Mouse (Mus musculus): ENCODE measurements at regions not wholly inside any gene's neighbourhood (a gene's known extent, or its start where the extent isn't known, plus 50 kb on each side); places are given as distances from the start of the nearest gene placed in this dataset.
"Not testable (repeated sequence)": the region's sequence is repeated elsewhere in the genome, so short reads cannot be mapped to it uniquely, and the experiment has no call there.

DNA sequence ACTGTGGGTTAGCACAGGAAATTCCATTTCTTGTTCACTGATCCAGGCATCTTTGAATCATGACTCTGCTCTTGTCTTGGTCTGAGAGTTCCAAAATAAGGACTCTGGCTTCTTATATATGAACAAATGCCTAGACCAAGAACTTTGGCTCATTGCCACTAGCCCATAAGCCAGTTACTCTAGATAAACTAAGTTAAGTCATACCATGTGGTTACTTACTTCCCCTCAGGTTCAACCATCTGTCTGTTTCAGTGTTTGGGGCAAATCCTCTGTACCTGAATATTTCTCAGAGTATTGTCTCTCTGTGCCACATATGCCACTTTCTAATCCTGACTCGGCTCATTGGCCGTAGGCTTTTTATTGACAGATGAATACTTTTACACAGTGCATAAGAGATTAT is 454.7 kb upstream of the Tbl1xr1 start:
- no peak for DNase-seq (ENCODE audit: low spot score)

DNA sequence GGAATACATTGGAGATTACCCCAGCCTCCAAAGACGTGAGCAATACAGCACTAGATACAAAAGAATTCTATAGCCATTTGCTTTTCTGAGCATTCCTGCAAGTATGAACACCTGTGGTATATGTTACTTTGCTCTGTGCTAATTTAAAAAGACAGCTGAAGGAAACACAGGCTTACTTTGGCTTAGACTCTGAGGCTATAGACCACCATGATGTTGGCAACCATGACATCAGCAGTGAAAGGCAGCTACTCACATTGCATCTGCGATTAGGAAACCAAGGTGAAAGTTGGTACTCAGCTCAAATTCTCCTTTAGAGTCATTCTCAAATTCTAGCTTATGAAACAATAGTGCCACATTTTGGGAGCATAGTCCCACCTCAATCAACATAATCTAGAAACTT is 451.4 kb upstream of the Tbl1xr1 start:
- no peak for DNase-seq (ENCODE audit: low spot score)

DNA sequence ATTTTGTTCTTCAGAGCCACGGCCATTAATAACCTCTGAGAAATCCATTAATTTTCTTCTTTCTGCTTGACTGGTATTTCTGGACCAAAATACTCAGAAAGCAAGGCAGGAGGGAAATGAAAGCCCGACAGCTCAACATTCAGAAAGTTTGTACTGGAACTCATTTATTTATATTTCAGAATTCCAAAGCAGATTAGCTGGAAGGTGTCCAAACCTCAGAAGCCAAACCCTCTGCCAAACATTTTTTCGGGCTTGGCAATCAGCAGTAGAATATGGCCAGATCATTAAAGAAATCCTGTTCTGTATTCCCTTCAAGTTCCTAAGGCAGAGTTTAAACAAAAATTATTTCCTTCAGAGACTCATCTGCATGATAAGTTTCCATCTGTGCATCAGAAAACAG is 450.4 kb upstream of the Tbl1xr1 start:
- peak; percentile 74 for DNase-seq (ENCODE audit: low spot score)

DNA sequence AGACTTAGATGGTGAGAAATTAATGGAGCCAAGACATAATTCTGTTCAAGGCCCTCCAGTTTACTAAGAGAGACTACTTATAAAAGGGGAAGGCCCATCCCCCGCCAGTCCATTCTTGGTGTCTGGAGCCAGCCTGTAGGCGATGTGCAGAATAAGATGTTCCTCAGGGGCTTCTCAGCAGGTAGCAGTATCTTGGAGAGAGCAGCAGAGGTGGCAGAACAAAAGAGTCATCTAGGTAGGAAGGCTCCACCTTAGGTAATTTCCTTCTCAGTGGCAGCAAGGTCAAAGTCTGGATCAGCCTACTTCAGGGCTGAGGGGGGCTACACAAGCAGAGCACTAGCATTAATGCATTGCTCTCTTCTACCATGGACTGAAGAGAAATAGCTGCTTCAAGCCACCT is 449.4 kb upstream of the Tbl1xr1 start:
- not testable (repeated sequence) for DNase-seq (ENCODE audit: low spot score)

DNA sequence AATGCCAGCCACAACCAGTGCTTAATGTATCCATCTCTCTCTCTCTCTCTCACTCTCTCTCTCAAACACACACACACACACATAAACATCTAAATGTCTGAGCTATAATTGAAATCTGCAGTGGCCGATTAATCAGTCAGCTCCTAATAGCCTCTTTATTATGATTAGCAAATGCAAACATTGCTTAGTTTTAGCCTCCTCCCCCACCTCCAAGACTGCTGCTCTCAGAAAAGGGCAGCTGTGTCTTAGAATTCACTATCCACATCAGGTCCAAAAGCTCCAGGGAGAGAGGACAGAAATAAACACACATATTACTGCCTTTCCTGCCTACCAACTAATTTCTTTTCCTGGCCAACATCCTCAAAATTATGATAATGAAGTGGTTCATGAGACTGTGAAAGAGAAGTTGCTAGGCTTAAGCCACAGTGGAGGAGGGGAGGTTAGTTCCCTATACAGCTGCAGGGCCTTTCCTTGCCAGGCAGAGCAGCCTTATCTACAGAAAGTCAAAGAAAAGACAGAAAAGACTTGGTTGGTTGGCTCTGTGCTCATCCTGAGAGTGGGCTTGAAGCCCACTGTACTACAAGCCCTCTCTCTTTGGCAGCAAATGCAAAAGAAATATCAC is 442.7 kb upstream of the Tbl1xr1 start:
- DNase-seq (ENCODE audit: low spot score), result peak; percentile 29

DNA sequence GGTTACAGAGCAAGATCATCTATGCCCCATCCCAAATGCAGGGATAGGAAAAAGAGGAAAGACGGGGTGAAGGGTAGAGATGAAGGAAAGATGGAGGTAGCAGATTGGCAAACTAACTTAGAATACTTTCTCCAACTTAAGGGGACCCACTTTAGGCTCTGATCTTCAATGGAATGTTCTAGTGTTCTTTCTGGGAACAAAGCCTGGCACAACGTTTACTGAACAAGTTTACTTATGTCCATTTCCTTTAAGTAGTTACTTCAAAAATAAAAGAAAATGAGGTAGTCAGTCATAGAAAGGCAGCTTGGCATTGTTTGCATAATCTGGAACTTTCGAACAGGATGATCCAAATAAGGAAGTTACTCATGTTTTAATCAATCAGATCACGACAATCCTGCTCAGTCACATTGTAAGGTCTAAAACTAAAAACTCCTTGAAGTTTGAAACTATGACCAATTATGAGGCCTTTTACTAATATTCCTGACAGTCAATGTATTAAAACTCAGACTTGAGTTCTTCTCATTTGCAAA is 441.7 kb upstream of the Tbl1xr1 start:
- no peak for DNase-seq (ENCODE audit: low spot score)

DNA sequence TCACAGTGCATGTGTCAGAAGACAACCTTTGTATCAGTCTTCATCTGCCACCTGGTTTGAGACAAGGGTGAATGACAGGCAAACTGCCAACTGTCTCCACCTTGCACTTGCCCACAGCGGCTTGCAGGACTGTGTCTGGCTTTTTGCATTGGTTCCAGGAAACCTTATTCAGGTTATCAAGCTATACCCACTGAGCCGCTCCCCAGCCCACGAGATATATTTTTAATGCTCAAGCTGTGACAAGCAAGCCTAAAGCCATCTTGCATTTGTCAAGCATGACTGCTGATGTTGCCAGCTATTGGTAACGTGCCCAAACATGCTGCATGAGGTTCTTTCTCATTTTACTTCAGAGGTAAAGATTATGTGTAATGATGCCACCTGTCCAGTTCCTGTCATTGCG is 437.6 kb upstream of the Tbl1xr1 start:
- DNase-seq (ENCODE audit: low spot score), result no peak

DNA sequence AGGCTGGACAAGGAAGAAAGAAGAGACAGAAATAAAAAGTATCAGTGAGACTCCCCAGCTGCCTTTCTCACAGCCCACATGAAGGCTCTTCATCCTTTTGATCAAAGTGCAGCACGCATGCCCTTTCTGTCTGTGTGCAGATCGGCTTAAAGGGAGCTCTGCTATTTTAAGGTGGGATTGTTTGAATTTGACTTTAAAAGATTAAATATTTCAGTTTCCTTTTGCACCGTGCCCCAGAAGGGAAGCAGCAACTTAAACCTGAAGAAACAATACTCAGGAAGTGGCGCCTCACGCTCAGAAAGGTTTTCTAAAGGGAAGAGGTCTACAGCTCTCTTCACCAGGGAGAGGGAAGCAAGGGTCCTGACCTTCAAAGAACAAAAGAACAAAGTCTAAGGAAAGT is 436.9 kb upstream of the Tbl1xr1 start:
- no peak for DNase-seq (ENCODE audit: low spot score)

DNA sequence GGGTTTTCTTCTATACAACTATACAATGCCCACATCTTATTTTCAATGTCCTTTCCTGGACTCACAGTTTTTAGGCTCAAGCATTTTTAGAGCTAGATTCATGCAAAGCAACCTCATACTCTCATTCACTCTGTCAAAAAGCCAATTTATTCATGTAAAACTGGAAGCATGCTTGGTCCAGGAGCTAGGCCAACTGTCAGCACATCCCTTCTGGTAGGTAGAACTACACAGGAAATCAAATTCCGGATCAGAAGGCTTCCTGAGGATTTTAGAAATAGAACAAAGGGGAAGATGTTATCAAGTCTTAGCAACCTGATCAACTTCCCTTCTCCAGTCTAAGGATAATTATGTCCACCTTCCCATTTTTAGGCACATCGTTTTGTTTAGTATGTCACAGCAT is 432.4 kb upstream of the Tbl1xr1 start:
- peak; percentile 57 for DNase-seq (ENCODE audit: low spot score)

DNA sequence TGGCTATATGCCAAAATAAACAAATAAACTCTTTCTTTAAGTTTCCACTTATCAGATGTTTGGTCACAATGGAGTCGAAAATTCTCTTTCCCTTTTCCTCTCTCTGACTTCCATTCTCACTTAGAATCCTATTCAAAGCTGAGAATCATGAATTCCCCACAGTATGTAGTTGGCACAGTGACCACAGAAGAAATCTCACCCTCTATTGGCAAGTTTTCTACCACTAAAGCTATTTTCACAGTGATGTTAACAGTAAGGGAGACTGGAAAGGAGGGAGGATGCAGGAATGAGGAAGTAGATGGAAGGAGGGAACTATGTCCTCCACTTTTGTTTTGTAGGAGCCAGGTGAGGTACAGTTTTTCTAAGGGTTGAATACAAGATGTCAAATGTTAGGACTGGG is 431.2 kb upstream of the Tbl1xr1 start:
- no peak for DNase-seq (ENCODE audit: low spot score)

DNA sequence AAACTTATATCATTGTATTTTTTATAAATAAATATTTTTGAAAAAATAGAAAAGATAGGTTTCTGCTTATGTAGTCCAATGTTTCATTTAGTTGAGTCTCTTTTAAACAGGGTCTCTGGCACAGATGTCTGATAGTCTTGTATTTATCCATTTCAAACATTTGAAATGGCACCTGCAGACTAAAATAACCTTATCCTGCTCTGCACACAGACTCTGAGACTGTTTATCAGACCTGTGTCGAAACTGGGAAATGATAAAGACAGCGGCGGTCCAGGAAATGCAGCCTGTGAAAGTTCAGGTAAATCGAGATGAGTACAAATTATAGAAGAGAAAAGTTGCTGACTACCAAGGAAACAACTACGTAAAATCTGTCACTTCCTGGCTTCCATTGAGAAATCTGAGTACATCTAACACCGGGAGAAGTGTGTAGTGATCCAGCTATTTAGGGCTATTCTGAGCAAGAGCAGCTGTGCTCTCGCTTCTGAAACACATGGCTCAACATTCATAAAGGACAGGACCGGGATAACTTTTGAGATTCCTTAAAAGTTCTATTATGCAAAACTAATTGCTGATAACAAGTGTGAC is 426.5 kb upstream of the Tbl1xr1 start:
- no peak for DNase-seq (ENCODE audit: low spot score)

DNA sequence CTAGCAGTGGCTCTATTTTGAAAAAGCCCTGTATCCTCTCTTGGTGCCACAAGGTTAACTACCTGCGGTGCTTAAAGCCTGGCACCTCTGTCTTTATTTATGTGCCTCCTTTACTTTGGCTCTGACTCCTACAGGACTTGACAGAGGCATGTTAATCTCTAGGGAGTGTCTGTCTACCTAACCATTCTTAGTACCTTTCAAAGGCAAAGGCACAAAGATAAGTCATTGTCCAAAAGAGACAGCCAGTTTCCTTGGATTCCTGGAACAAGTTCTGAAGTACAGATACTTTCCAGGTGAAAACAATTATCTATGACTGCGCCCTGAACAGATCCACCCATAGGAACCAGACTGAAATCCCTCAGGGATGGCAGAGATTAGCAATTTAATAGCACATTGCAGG is 421.2 kb upstream of the Tbl1xr1 start:
- DNase-seq (ENCODE audit: low spot score), result no peak

DNA sequence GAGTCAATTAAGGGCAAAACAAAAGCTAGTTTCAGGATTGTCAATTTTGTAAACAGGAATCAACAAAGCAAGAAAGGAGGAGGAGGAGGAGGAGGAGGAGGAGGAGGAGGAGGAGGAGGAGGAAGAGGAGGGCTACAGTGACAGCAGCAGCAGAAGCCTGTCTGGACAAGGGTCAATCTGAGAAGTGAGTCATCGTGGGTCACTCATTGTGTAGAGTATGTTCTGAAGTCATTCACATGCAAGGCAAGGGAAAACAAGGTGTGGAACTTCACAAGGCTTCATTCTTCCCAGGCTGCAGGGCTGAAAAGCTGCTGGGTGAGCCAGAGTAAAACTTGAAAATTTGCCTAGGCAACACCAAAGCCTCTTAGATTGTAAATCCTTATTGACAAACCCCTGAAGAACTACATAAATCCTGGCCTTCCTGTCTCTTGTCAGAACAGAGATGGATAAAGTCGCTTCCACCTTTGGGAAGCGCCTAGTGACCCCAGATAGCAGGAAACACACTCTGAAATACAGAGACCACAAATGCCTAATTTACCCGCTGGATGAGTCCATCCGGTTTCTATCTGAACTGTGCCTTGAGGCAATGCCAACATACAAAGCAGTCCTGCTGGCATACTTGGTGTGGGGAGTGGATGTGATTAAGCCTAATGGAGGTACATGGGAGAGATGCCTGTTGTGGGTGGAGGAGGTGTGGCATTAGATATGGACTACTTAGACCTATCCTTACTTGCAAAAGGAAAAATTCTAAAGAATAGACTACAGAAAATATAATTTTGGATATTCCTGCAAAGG is 408.9 kb upstream of the Tbl1xr1 start:
- no peak for DNase-seq (ENCODE audit: low spot score)

DNA sequence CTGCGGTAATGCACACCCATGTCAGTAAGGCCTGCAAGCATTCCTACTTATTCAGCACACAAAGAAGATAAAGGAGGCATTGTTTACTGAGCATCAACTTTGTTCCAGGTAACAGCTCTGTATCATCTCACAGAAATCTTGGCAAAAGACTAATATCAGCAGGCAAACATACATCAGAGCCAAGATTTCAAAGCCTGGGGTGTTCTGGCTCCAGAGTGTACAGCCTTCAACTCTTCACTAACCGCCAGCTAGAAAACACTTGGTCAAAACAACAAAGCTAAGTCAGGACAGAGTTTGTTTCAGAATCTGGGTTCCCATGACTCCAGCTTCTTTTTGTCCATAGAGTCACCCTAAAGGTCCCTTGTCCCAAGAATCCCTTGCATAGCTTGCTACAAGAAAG is 404.6 kb upstream of the Tbl1xr1 start:
- no peak for DNase-seq (ENCODE audit: low spot score)

DNA sequence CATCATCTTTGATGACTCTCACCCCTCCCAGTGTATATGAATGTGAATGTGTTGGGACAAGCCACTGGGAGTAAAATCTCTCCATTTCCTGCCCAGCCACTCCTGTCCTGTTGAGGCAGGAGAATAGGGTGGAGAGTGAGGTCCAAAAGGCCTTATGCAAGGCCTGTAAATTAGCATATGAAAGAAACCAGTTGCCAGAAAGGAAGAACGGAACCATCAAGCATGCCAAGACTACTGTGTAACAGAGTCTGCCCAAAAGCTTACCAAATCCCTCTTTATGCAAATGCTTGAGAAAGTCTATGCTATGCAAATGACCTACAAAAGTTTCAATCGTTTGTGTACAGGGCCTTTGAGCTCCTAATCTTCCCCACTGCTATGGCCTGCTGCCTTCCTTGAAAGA is 404.0 kb upstream of the Tbl1xr1 start:
- no peak for DNase-seq (ENCODE audit: low spot score)

DNA sequence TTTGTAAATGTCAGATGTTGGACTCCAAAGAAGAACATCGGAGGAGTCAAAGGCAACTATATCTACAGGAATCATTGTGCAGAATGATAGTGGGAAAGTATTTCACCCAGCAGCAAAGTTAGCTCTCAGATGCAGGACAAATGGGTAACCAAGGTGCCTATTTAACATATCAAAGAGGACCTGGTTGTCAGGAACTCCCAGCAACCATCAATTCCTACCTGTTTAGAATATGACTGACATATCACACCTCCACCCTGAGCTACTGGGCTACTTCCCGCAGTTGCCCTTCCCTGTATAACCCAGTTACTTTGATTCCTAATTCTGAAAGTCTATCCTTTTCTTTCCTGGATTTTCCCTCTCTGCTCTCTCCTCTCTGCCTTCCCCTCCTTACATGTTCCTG is 403.0 kb upstream of the Tbl1xr1 start:
- DNase-seq (ENCODE audit: low spot score), result no peak

DNA sequence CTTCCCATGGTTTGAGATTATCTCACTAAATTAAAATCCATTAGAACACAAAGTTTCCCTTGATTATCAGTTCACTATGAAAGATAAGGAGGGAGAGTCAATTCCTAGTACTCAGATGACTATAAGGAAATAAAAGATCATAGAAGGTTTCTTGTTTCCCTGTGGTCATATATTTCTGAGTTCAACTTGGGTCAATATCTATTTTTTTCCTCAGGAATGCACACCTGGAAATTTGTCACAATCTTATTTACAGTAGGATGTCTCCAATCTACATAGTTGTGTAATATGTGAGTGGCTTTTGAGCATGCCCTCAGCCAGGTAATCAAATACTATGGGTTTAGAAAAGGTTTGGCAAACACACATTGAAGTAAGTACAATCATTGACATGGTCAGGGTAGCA is 398.2 kb upstream of the Tbl1xr1 start:
- DNase-seq (ENCODE audit: low spot score), result no peak

DNA sequence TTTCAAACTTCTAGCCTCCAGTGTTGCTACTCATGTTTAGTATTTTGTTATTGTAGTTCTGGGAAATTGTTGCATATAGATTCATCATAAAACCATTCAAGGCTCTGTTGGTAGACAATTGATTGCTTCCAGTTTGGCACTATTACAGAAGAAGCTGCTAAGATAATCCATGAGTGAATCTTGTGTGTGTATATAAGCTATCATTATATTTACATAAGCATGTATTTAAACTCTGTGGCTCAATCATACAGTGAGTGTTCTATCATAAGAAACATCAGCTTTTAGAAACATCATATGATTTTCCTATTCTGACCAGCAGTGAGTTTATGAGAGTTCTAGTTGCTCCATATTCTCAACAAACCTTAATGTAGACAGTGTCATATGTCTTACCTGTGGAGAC is 397.7 kb upstream of the Tbl1xr1 start:
- no peak for DNase-seq (ENCODE audit: low spot score)

DNA sequence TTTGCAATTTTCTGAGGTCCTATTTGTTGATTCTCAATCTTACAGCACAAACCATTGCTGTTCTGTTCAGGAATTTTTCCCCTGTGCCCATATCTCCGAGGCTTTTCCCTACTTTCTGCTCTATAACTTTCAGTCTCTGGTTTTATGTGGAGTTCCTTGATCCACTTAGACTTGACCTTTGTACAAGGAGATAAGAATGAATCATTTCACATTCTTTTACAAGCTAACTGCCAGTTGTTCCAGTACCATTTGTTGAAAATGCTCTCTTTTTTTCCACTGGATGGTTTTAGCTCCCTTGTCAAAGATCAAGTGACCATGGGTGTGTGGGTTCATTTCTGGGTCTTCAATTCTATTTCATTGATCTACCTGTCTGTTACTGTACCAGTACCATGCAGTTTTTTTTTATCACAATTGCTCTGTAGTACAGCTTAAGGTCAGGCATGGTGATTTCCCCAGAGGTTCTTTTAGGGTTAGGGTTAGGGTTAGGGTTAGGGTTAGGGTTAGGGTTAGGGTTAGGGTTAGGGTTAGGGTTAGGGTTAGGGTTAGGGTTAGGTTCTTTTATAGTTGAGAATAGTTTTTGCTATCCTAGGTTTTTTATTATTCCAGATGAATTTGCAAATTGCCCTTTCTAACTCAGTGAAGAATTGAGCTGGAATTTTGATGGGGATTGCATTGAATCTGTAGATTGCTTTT is 378.3 kb upstream of the Tbl1xr1 start:
- DNase-seq (ENCODE audit: low spot score), result not testable (repeated sequence)

DNA sequence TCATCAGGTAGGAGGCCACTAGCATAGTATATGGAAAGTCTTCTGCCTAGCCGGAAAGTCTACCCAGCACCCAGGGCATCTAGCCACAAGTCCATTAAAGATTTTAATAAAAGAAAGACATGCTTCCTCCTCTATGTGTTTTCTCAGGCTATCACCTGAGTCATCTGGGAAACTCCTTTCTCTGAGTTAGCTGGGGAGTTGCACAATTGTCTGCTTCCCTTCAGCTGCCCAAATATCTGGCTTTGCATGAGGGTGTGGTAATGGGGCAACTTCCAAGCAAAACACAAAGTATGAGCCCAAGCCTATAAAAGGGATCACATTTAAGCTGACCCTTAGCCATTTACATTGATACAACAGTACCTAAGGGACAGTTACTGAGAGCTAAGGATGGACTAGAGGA is 376.9 kb upstream of the Tbl1xr1 start:
- no peak for DNase-seq (ENCODE audit: low spot score)

DNA sequence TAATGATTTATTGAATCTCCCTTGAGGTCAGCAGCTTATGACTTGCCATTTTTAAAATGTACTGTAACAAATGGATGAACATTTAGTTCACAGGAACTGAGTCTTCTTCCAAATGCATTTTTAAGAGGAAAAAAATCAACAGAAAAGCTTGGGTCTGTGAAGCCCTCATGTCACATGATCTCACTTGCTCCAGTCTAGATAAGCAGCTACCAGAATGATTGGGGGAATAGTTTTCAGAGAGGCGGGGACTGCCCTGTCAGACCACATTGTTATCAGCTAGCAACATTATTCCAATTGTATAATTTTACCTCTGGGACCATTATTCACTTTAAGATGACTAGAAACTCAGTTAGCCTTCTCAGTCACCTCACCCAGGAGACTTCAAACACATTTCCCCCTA is 376.1 kb upstream of the Tbl1xr1 start:
- DNase-seq (ENCODE audit: low spot score), result no peak

DNA sequence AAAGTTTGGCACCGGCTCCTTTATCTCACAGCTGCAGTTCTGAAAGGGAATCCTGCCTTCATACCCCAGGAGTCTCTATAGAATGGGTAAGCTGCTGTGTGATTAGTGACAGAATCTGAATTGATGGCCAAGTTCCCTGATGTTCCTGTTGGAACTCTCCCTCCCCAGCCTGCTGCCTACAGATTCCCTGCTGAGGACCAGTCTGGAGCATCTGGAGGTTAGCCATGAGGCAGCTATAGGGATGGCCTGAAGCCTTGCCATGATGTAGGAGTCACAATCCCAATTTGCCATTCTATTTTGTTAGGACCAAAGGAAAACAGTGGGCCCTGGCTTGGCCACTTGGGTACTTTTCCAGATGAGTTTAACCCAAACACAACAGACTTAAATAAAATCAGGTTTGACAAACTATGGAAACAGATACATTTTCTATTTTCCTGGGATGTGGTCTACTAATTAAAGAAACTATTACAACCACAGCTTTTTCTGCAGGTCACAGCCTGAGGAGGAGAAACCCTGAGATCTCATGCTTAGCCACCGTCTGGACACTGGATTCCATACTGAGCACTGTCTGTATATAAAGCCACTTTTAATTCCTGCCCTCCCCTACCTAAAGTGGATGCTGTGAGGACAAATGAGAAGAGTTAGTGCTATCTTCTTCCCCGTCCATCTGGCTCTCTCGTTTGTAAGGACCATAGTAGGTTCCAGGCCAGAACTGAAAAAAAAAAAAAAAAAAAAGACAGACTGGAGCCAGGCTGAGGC is 349.5 kb upstream of the Tbl1xr1 start:
- DNase-seq (ENCODE audit: low spot score), result no peak
